Mouse (Mus musculus): ENCODE results near the gene Sh3d19. TPM values are rescaled to one million over a fixed set of nuclear protein-coding genes. Genes with fewer than 3 reads are reported as not detected.

Sh3d19 gene
- polyA plus RNA-seq, 1 experiment from 2014 or later: 14.4 TPM

GRCm38 (mm10) chr3:86011373-86011772 lies 40.5 kb downstream of the Sh3d19 start:
- H3K27ac ChIP-seq (replicated peaks; ENCODE audit: low read depth, low read length): no peak overlapping the region
- WGBS: 92% methylated on average over 6 of the region's 6 CpGs
- H3K9me3 ChIP-seq (ENCODE audit: control insufficient read depth, low read length): no peaks in the 10 kb centered on the region
- no peak for ATAC-seq (ENCODE audit: low FRiP score, low TSS enrichment)
- no peak overlapping the region for H3K4me2 ChIP-seq (ENCODE audit: low read length)
- H3K4me1 ChIP-seq (ENCODE audit: control insufficient read depth, insufficient read depth, low read length): no peaks in the 10 kb centered on the region
- no peaks in the 10 kb centered on the region for H3K36me3 ChIP-seq (ENCODE audit: control insufficient read depth, insufficient read depth, low read length)
- H3K9ac ChIP-seq (replicated peaks; ENCODE audit: low read length): no peak overlapping the region
- no peaks in the 10 kb centered on the region for H3K27me3 ChIP-seq (ENCODE audit: control insufficient read depth, insufficient read depth, low read length)
- DNase-seq: no peak
- H3K4me3 ChIP-seq (replicated peaks; ENCODE audit: low read depth, low read length): no peak overlapping the region

DNA sequence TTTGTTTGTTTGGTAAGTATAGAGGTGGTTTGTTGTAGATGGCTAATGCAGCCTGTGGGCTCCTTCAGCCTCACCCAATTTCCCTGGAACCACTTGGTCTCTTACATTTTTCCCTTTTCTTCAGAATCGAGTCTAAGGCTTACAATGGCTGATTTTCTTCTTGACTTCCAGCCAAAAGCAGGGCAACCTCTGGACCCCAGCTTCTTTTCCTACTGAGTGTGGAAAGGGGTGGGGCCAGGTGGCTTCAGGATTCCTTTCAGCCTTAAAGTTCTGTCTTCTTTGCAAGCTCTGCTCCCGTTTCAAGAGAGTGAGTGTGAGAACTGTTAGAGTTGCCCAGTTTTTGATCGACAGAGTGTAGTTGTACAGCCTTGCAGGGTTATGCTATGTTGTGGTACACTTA lies 40.9 kb downstream of the Sh3d19 start:
- Histone ChIP-seq H3K4me1 (ENCODE audit: control insufficient read depth, insufficient read depth, low read length) (no peaks in the 10 kb centered on the region), H3K4me3 (replicated peaks; ENCODE audit: low read depth, low read length) (no peak overlapping the region), H3K9me3 (ENCODE audit: control insufficient read depth, low read length) (no peaks in the 10 kb centered on the region), H3K27ac (replicated peaks; ENCODE audit: low read depth, low read length) (no peak overlapping the region), H3K4me2 (ENCODE audit: low read length) (no peak overlapping the region), H3K27me3 (ENCODE audit: control insufficient read depth, insufficient read depth, low read length) (no peaks in the 10 kb centered on the region), H3K9ac (replicated peaks; ENCODE audit: low read length) (no peak overlapping the region), H3K36me3 (ENCODE audit: control insufficient read depth, insufficient read depth, low read length) (no peaks in the 10 kb centered on the region)
- DNase-seq: no peak
- 80% methylated on average over 3 of the region's 3 CpGs for WGBS
- ATAC-seq (ENCODE audit: low FRiP score, low TSS enrichment): no peak

- 87% methylated on average over 10 of the region's 10 CpGs for WGBS
- Histone ChIP-seq H3K4me2 (ENCODE audit: low read length) (no peak overlapping the region), H3K36me3 (ENCODE audit: control insufficient read depth, insufficient read depth, low read length) (no peaks in the 10 kb centered on the region), H3K27ac (replicated peaks; ENCODE audit: low read depth, low read length) (no peak overlapping the region), H3K4me3 (replicated peaks; ENCODE audit: low read depth, low read length) (no peak overlapping the region), H3K27me3 (ENCODE audit: control insufficient read depth, insufficient read depth, low read length) (no peaks in the 10 kb centered on the region), H3K4me1 (ENCODE audit: control insufficient read depth, insufficient read depth, low read length) (no peaks in the 10 kb centered on the region), H3K9me3 (ENCODE audit: control insufficient read depth, low read length) (no peaks in the 10 kb centered on the region), H3K9ac (replicated peaks; ENCODE audit: low read length) (no peak overlapping the region)
- DNase-seq: no peak
- no peak for ATAC-seq (ENCODE audit: low FRiP score, low TSS enrichment)
Observed at GRCm38 (mm10) chr3:86013837-86014236, 42.9 kb downstream of the Sh3d19 start.

DNA sequence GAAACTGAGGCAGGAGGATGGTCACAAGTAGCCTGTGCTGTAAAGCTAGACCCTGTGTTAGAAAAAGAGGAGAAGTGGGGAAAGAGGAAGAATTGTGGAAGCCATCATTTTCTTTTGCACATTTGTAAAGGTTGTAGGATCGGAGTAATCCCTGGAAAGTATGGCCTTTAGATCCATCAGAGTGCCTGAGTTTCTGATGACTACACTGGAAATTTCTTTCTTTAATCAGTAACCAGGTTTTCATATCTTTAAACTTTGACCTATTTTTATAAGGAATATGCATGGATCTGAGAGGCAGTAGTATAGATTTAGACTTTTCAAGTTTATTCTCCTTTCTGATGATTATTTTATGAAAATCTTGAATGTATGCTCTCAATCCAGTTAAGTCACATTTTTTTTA lies 46.1 kb downstream of the Sh3d19 start:
- H3K9ac ChIP-seq (replicated peaks; ENCODE audit: low read length): no peak overlapping the region
- H3K9me3 ChIP-seq (ENCODE audit: control insufficient read depth, low read length): no peaks in the 10 kb centered on the region
- no peaks in the 10 kb centered on the region for H3K27me3 ChIP-seq (ENCODE audit: control insufficient read depth, insufficient read depth, low read length)
- no peak overlapping the region for H3K4me3 ChIP-seq (replicated peaks; ENCODE audit: low read depth, low read length)
- no peaks in the 10 kb centered on the region for H3K4me1 ChIP-seq (ENCODE audit: control insufficient read depth, insufficient read depth, low read length)
- DNase-seq (no peak), ATAC-seq (ENCODE audit: low FRiP score, low TSS enrichment) (no peak)
- H3K4me2 ChIP-seq (ENCODE audit: low read length): no peak overlapping the region
- no peaks in the 10 kb centered on the region for H3K36me3 ChIP-seq (ENCODE audit: control insufficient read depth, insufficient read depth, low read length)
- WGBS: 89% methylated on average over 1 of the region's 1 CpGs
- no peak overlapping the region for H3K27ac ChIP-seq (replicated peaks; ENCODE audit: low read depth, low read length)

DNA sequence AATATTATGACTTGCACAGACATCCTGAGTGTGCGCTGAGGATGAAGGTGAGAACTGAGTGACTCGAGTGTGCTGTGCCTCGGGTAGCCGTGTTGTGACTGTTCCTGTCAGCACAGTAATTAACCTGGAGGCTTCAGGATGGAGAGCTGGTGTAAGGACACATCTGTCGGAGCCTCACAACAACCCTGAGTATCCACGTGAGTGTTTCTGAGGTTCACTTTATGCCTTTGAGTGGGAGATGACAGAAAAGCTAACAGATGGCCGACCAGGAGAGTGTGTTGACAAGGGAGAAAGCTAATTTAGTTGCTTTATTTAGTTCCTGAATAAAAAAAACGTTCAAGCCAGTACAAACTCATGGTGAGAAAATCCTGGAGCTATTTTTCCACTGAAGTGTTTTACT lies 46.6 kb downstream of the Sh3d19 start:
- ATAC-seq (ENCODE audit: low FRiP score, low TSS enrichment) (no peak), DNase-seq (no peak)
- no peaks in the 10 kb centered on the region for H3K4me1 ChIP-seq (ENCODE audit: control insufficient read depth, insufficient read depth, low read length)
- H3K9ac ChIP-seq (replicated peaks; ENCODE audit: low read length): no peak overlapping the region
- H3K9me3 ChIP-seq (ENCODE audit: control insufficient read depth, low read length): no peaks in the 10 kb centered on the region
- no peak overlapping the region for H3K4me3 ChIP-seq (replicated peaks; ENCODE audit: low read depth, low read length)
- no peak overlapping the region for H3K4me2 ChIP-seq (ENCODE audit: low read length)
- WGBS: 80% methylated on average over 8 of the region's 8 CpGs
- no peaks in the 10 kb centered on the region for H3K36me3 ChIP-seq (ENCODE audit: control insufficient read depth, insufficient read depth, low read length)
- no peak overlapping the region for H3K27ac ChIP-seq (replicated peaks; ENCODE audit: low read depth, low read length)
- no peaks in the 10 kb centered on the region for H3K27me3 ChIP-seq (ENCODE audit: control insufficient read depth, insufficient read depth, low read length)

GRCm38 (mm10) chr3:86020921-86021650 lies 50.2 kb downstream of the Sh3d19 start:
- no peaks in the 10 kb centered on the region for H3K4me1 ChIP-seq (ENCODE audit: control insufficient read depth, insufficient read depth, low read length)
- DNase-seq (no peak), ATAC-seq (ENCODE audit: low FRiP score, low TSS enrichment) (no peak)
- no peak overlapping the region for H3K9ac ChIP-seq (replicated peaks; ENCODE audit: low read length)
- no peak overlapping the region for H3K4me2 ChIP-seq (ENCODE audit: low read length)
- H3K36me3 ChIP-seq (ENCODE audit: control insufficient read depth, insufficient read depth, low read length): no peaks in the 10 kb centered on the region
- H3K4me3 ChIP-seq (replicated peaks; ENCODE audit: low read depth, low read length): no peak overlapping the region
- no peaks in the 10 kb centered on the region for H3K9me3 ChIP-seq (ENCODE audit: control insufficient read depth, low read length)
- H3K27ac ChIP-seq (replicated peaks; ENCODE audit: low read depth, low read length): no peak overlapping the region
- no peaks in the 10 kb centered on the region for H3K27me3 ChIP-seq (ENCODE audit: control insufficient read depth, insufficient read depth, low read length)
- 94% methylated on average over 16 of the region's 16 CpGs for WGBS

DNA sequence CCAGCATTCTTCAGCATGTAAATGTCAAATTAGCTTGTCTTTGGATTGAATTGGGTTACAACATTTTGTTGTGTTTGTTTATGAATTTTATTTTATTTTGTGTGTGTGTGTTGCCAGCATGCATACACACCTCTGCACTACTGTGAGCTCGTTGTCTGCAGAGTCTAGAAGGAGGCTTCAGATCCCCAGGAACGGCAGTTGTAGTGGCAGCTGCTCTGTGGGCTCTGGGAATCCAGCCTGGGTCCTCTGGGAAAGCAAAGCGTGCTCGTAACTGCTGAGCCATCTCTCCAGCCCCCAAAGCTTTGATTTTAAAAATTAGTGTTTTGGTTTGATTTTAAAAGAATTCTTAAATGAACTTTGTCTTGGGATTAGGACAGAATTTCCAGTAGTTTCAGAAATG lies 50.7 kb downstream of the Sh3d19 start:
- Histone ChIP-seq H3K4me2 (ENCODE audit: low read length) (no peak overlapping the region), H3K9me3 (ENCODE audit: control insufficient read depth, low read length) (no peaks in the 10 kb centered on the region), H3K27ac (replicated peaks; ENCODE audit: low read depth, low read length) (no peak overlapping the region), H3K4me3 (replicated peaks; ENCODE audit: low read depth, low read length) (no peak overlapping the region), H3K9ac (replicated peaks; ENCODE audit: low read length) (no peak overlapping the region), H3K4me1 (ENCODE audit: control insufficient read depth, insufficient read depth, low read length) (no peaks in the 10 kb centered on the region), H3K36me3 (ENCODE audit: control insufficient read depth, insufficient read depth, low read length) (no peaks in the 10 kb centered on the region), H3K27me3 (ENCODE audit: control insufficient read depth, insufficient read depth, low read length) (no peaks in the 10 kb centered on the region)
- DNase-seq (no peak), ATAC-seq (ENCODE audit: low FRiP score, low TSS enrichment) (no peak)
- 64% methylated on average over 4 of the region's 4 CpGs for WGBS

DNA sequence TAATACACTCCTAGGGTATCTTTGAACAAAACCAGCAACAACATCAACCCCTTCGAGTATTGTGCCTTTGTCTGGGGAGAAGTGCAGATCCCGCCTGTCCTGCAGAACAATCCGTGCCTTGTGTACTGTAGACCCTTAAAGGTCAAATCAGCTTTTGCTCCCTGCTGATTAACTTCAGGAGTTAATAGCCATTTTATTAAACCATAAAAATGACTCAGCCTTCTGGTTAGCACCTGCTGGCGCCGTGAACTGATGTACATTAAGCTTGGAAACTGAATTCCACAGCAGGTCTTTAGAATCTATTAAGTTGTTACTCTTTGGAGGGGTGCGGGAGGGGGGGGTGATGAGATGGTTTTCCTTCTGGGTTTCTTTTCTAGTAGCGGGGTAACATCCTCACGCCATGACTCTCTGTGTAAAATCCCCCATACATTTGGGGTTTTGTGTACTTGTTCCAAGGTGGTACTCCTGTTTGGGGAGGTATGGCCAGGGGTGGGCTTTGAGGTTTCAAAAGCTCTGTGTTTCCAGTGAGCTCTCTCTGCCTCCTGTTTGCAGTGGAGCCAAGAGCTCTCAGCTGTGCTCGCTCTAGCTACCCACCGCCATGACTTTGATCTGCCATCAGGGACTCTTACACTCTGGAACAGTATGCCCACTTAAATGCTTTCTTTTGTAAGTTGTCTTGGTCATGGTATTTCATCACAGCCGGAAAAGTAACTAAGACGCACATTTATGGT lies 53.3 kb downstream of the Sh3d19 start:
- Histone ChIP-seq H3K4me3 (replicated peaks; ENCODE audit: low read depth, low read length) (no peak overlapping the region), H3K9me3 (ENCODE audit: control insufficient read depth, low read length) (no peaks in the 10 kb centered on the region), H3K36me3 (ENCODE audit: control insufficient read depth, insufficient read depth, low read length) (no peaks in the 10 kb centered on the region), H3K27me3 (ENCODE audit: control insufficient read depth, insufficient read depth, low read length) (no peaks in the 10 kb centered on the region), H3K4me2 (ENCODE audit: low read length) (no peak overlapping the region), H3K9ac (replicated peaks; ENCODE audit: low read length) (no peak overlapping the region), H3K27ac (replicated peaks; ENCODE audit: low read depth, low read length) (no peak overlapping the region), H3K4me1 (ENCODE audit: control insufficient read depth, insufficient read depth, low read length) (no peaks in the 10 kb centered on the region)
- 91% methylated on average over 12 of the region's 12 CpGs for WGBS
- ATAC-seq (ENCODE audit: low FRiP score, low TSS enrichment) (no peak), DNase-seq (no peak)

All from midbrain, embryonic 14.5 days (tissue).